Comparison of ENCODE assay signal across 9 mouse cellular contexts in genomic region chr15:98977759-98978408, GRCm38 (mm10). TPM values are rescaled to one million over a fixed set of nuclear protein-coding genes. Genes with fewer than 3 reads are reported as not detected.
DNase-seq lines count a peak whose midpoint lies in the region; ATAC-seq and TF ChIP-seq lines count a peak whose summit lies in the region.
"Had no signal": no experiment of that assay in that cellular context is flagged by ENCODE, and none has a peak within 500 bp of the region (broad histone marks: within the 10 kb centered on the region; RNA-seq: fewer than 3 reads in every experiment).

No protein-coding gene starts in this region.

- peak overlapping the region; percentile 69 for H3K27ac ChIP-seq in embryonic facial prominence, embryonic 10.5 days (replicated peaks)
- H3K27ac ChIP-seq in heart, embryonic 11.5 days (ENCODE audit: low read depth, low read length), result peak overlapping the region; percentile 57
- H3K27ac ChIP-seq in kidney, embryonic 15.5 days, result peak overlapping the region; percentile 41; the same call in 1 of the 2 replicates
- peak overlapping the region; percentile 50 for H3K27ac ChIP-seq in midbrain, embryonic 11.5 days (ENCODE audit: low read depth, low read length)
- H3K27ac ChIP-seq: liver, embryonic 14.5 days had no signal

- H3K36me3 ChIP-seq in embryonic facial prominence, embryonic 10.5 days (replicated peaks), result no peaks in the 10 kb centered on the region
- no peaks in the 10 kb centered on the region for H3K36me3 ChIP-seq in heart, embryonic 11.5 days (ENCODE audit: control insufficient read depth, insufficient read depth, low read length)
- no peaks in the 10 kb centered on the region for H3K36me3 ChIP-seq in kidney, embryonic 15.5 days
- no peaks in the 10 kb centered on the region for H3K36me3 ChIP-seq in midbrain, embryonic 11.5 days (ENCODE audit: control insufficient read depth, insufficient read depth, low read length)

- H3K4me3 ChIP-seq in lung, adult 2 months (replicated peaks; ENCODE audit: extremely low read depth, low read depth, low read length), result no peak overlapping the region
- H3K4me3 ChIP-seq in embryonic facial prominence, embryonic 10.5 days, result peak overlapping the region; percentile 25; the same call in 1 of the 2 replicates
- H3K4me3 ChIP-seq in heart, embryonic 11.5 days (ENCODE audit: low read depth, low read length), result no peak overlapping the region
- H3K4me3 ChIP-seq in kidney, embryonic 15.5 days (replicated peaks), result no peak overlapping the region
- H3K4me3 ChIP-seq in midbrain, embryonic 11.5 days (ENCODE audit: low read depth, low read length), result no peak overlapping the region

- 58% methylated on average over 14 of the region's 14 CpGs for WGBS in lung, adult 2 months
- 72% methylated on average over 14 of the region's 14 CpGs for WGBS in embryonic facial prominence, embryonic 10.5 days
- 64% methylated on average over 14 of the region's 14 CpGs for WGBS in heart, embryonic 11.5 days (ENCODE audit: insufficient replicate concordance)
- WGBS in kidney, embryonic 15.5 days, result 48% methylated on average over 14 of the region's 14 CpGs
- 56% methylated on average over 14 of the region's 14 CpGs for WGBS in midbrain, embryonic 11.5 days

- ATAC-seq in heart, embryonic 11.5 days (replicated peaks; ENCODE audit: insufficient number of reproducible peaks, low FRiP score, low TSS enrichment), result no peak
- ATAC-seq in kidney, embryonic 15.5 days (replicated peaks; ENCODE audit: low FRiP score), result no peak
- peak; percentile 38 for ATAC-seq in midbrain, embryonic 11.5 days (ENCODE audit: low FRiP score)
- ATAC-seq in erythroid progenitor cell, adult 5-6 weeks (replicated peaks; ENCODE audit: low FRiP score, poor library complexity, severe bottlenecking), result no peak

- H3K9ac ChIP-seq in heart, embryonic 11.5 days (ENCODE audit: low read depth, low read length), result no peak overlapping the region; the same call in none of the 2 replicates
- H3K9ac ChIP-seq in kidney, embryonic 15.5 days, result no peak overlapping the region
- H3K9ac ChIP-seq in midbrain, embryonic 11.5 days (ENCODE audit: low read length), result peak overlapping the region; percentile 34; the same call in 1 of the 2 replicates
- H3K9ac ChIP-seq: liver, embryonic 14.5 days had no signal

- no peak for TF ChIP-seq POLR2A in lung, adult 2 months (IDR thresholded peaks at IDR 0.05; ENCODE audit: borderline replicate concordance, extremely low read depth, low read depth, low read length)

- H3K4me1 ChIP-seq in lung, adult 2 months (ENCODE audit: control insufficient read depth, insufficient read depth, low read length), result no peaks in the 10 kb centered on the region
- H3K4me1 ChIP-seq in embryonic facial prominence, embryonic 10.5 days, result peaks cover 47% of the 10 kb centered on the region
- H3K4me1 ChIP-seq in heart, embryonic 11.5 days (ENCODE audit: control insufficient read depth, insufficient read depth, low read length), result peaks cover 18% of the 10 kb centered on the region
- peaks cover 31% of the 10 kb centered on the region for H3K4me1 ChIP-seq in kidney, embryonic 15.5 days
- peaks cover 39% of the 10 kb centered on the region for H3K4me1 ChIP-seq in midbrain, embryonic 11.5 days (ENCODE audit: control insufficient read depth, insufficient read depth, low read length)

- H3K9me3 ChIP-seq in embryonic facial prominence, embryonic 10.5 days, result no peaks in the 10 kb centered on the region
- no peaks in the 10 kb centered on the region for H3K9me3 ChIP-seq in heart, embryonic 11.5 days (replicated peaks; ENCODE audit: control insufficient read depth, low read length)
- H3K9me3 ChIP-seq in kidney, embryonic 15.5 days (replicated peaks), result no peaks in the 10 kb centered on the region
- no peaks in the 10 kb centered on the region for H3K9me3 ChIP-seq in midbrain, embryonic 11.5 days (ENCODE audit: control insufficient read depth, low read length)

- peak; percentile 68 to 80 for DNase-seq in lung, adult 18-20 months
- no peak for DNase-seq in lung, adult 2 months
- DNase-seq in embryonic facial prominence, embryonic 10.5 days (ENCODE audit: low spot score), result peak; percentile 36
- no peak for DNase-seq in midbrain, embryonic 11.5 days (ENCODE audit: low spot score, missing footprints)
- peak; percentile 90 for DNase-seq in testis, postnatal 10 days (ENCODE audit: low spot score)

- no peaks in the 10 kb centered on the region for H3K27me3 ChIP-seq in embryonic facial prominence, embryonic 10.5 days (replicated peaks; ENCODE audit: low read depth, poor library complexity, severe bottlenecking)
- H3K27me3 ChIP-seq in heart, embryonic 11.5 days (ENCODE audit: control insufficient read depth, insufficient read depth, low read length), result no peaks in the 10 kb centered on the region
- H3K27me3 ChIP-seq in kidney, embryonic 15.5 days, result no peaks in the 10 kb centered on the region
- no peaks in the 10 kb centered on the region for H3K27me3 ChIP-seq in midbrain, embryonic 11.5 days (ENCODE audit: control insufficient read depth, insufficient read depth, low read length)

- H3K4me2 ChIP-seq in heart, embryonic 11.5 days, result no peak overlapping the region
- H3K4me2 ChIP-seq in kidney, embryonic 15.5 days, result peak overlapping the region; percentile 34
- peak overlapping the region; percentile 17; the same call in 1 of the 2 replicates for H3K4me2 ChIP-seq in midbrain, embryonic 11.5 days

- no peak for TF ChIP-seq CTCF in lung, adult 2 months (IDR thresholded peaks at IDR 0.05; ENCODE audit: insufficient read depth, low read length)

RNA-seq across cellular contexts. Expression of gene Tuba1a, which starts 24.4 kb away (rescaled TPM):
- polyA plus RNA-seq in lung, adult 2 months (2012; rRNA removed), result 617 and 959 TPM in 2 replicates
- polyA plus RNA-seq in embryonic facial prominence, embryonic 10.5 days (2016; fragmentation: Nextera tagmentation; extraction: Ambion mirVana), result 2,739 and 2,840 TPM in 2 replicates
- 1,237 and 1,376 TPM in 2 replicates for polyA plus RNA-seq in heart, embryonic 11.5 days (2014; fragmentation: Nextera tagmentation; extraction: Ambion mirVana)
- polyA plus RNA-seq in kidney, embryonic 15.5 days (2015; fragmentation: Nextera tagmentation; extraction: Ambion mirVana), result 854 and 1,029 TPM in 2 replicates
- polyA plus RNA-seq in midbrain, embryonic 11.5 days (2014; fragmentation: Nextera tagmentation; extraction: Ambion mirVana), result 7,669 and 8,043 TPM in 2 replicates
- 6.5 and 38.1 TPM in 2 replicates for total RNA-seq in erythroid progenitor cell, adult 5-6 weeks (2015; ENCODE audit: low replicate concordance)
- total RNA-seq in erythroid progenitor cell, adult 5-6 weeks (2017; ENCODE audit: low replicate concordance), result 5.9 and 9.6 TPM in 2 replicates

RNA-seq across cellular contexts. Expression of gene Gm49450, which starts 24.5 kb away (rescaled TPM):
- 0.17 and 298 TPM in 2 replicates for polyA plus RNA-seq in lung, adult 2 months (2012; rRNA removed)
- not detected in 2 replicates for polyA plus RNA-seq in embryonic facial prominence, embryonic 10.5 days (2016; fragmentation: Nextera tagmentation; extraction: Ambion mirVana)
- polyA plus RNA-seq in heart, embryonic 11.5 days (2014; fragmentation: Nextera tagmentation; extraction: Ambion mirVana), result not detected in 2 replicates
- polyA plus RNA-seq in kidney, embryonic 15.5 days (2015; fragmentation: Nextera tagmentation; extraction: Ambion mirVana), result not detected in 2 replicates
- polyA plus RNA-seq in midbrain, embryonic 11.5 days (2014; fragmentation: Nextera tagmentation; extraction: Ambion mirVana), result not detected in 2 replicates
- total RNA-seq in erythroid progenitor cell, adult 5-6 weeks (2015; ENCODE audit: low replicate concordance), result not detected in 2 replicates
- total RNA-seq in erythroid progenitor cell, adult 5-6 weeks (2017; ENCODE audit: low replicate concordance), result not detected in 2 replicates

RNA-seq across cellular contexts. Expression of gene Tuba1b, which starts 43.5 kb away (rescaled TPM):
- polyA plus RNA-seq in lung, adult 2 months (2012; rRNA removed), result 1,081 and 1,265 TPM in 2 replicates
- 2,343 and 2,408 TPM in 2 replicates for polyA plus RNA-seq in embryonic facial prominence, embryonic 10.5 days (2016; fragmentation: Nextera tagmentation; extraction: Ambion mirVana)
- 1,819 and 1,826 TPM in 2 replicates for polyA plus RNA-seq in heart, embryonic 11.5 days (2014; fragmentation: Nextera tagmentation; extraction: Ambion mirVana)
- polyA plus RNA-seq in kidney, embryonic 15.5 days (2015; fragmentation: Nextera tagmentation; extraction: Ambion mirVana), result 1,698 and 1,797 TPM in 2 replicates
- polyA plus RNA-seq in midbrain, embryonic 11.5 days (2014; fragmentation: Nextera tagmentation; extraction: Ambion mirVana), result 2,214 and 2,255 TPM in 2 replicates
- total RNA-seq in erythroid progenitor cell, adult 5-6 weeks (2015; ENCODE audit: low replicate concordance), result 2,503 and 2,754 TPM in 2 replicates
- total RNA-seq in erythroid progenitor cell, adult 5-6 weeks (2017; ENCODE audit: low replicate concordance), result 632 and 670 TPM in 2 replicates

RNA-seq across cellular contexts. Expression of gene Tuba1c, which starts 51.8 kb away (rescaled TPM):
- polyA plus RNA-seq in lung, adult 2 months (2012; rRNA removed), result 72.7 and 91.7 TPM in 2 replicates
- polyA plus RNA-seq in embryonic facial prominence, embryonic 10.5 days (2016; fragmentation: Nextera tagmentation; extraction: Ambion mirVana), result 141 and 144 TPM in 2 replicates
- polyA plus RNA-seq in heart, embryonic 11.5 days (2014; fragmentation: Nextera tagmentation; extraction: Ambion mirVana), result 167 and 169 TPM in 2 replicates
- 180 and 185 TPM in 2 replicates for polyA plus RNA-seq in kidney, embryonic 15.5 days (2015; fragmentation: Nextera tagmentation; extraction: Ambion mirVana)
- 102 and 106 TPM in 2 replicates for polyA plus RNA-seq in midbrain, embryonic 11.5 days (2014; fragmentation: Nextera tagmentation; extraction: Ambion mirVana)
- total RNA-seq in erythroid progenitor cell, adult 5-6 weeks (2015; ENCODE audit: low replicate concordance), result 637 and 660 TPM in 2 replicates
- 271 and 335 TPM in 2 replicates for total RNA-seq in erythroid progenitor cell, adult 5-6 weeks (2017; ENCODE audit: low replicate concordance)

RNA-seq across cellular contexts. Expression of gene Lmbr1l, which starts 59.9 kb away (rescaled TPM):
- polyA plus RNA-seq in lung, adult 2 months (2012; rRNA removed), result 56.0 and 72.1 TPM in 2 replicates
- 23.4 and 26.9 TPM in 2 replicates for polyA plus RNA-seq in embryonic facial prominence, embryonic 10.5 days (2016; fragmentation: Nextera tagmentation; extraction: Ambion mirVana)
- polyA plus RNA-seq in heart, embryonic 11.5 days (2014; fragmentation: Nextera tagmentation; extraction: Ambion mirVana), result 4.0 and 5.7 TPM in 2 replicates
- 16.4 and 17.6 TPM in 2 replicates for polyA plus RNA-seq in kidney, embryonic 15.5 days (2015; fragmentation: Nextera tagmentation; extraction: Ambion mirVana)
- polyA plus RNA-seq in midbrain, embryonic 11.5 days (2014; fragmentation: Nextera tagmentation; extraction: Ambion mirVana), result 7.5 and 9.8 TPM in 2 replicates
- total RNA-seq in erythroid progenitor cell, adult 5-6 weeks (2015; ENCODE audit: low replicate concordance), result 7.9 and 15.1 TPM in 2 replicates
- 9.0 and 12.1 TPM in 2 replicates for total RNA-seq in erythroid progenitor cell, adult 5-6 weeks (2017; ENCODE audit: low replicate concordance)

Comparison
In these comparisons a context has a peak if more than half of its experiments do, and no peak if none do; other contexts are left out.
1. DNase-seq: peak in lung, adult 18-20 months (2 of 2), embryonic facial prominence, embryonic 10.5 days (single experiment) and testis, postnatal 10 days (single experiment); none in lung, adult 2 months (single experiment) and midbrain, embryonic 11.5 days (single experiment).
2. Peak in every context shown above with its lines, with median percentiles within 50 percentile points of each other: H3K27ac ChIP-seq.